Mouse (Mus musculus) right cerebral cortex, postnatal 14 days (tissue): Measurements from ENCODE around the gene Ppp1r12b.

Source experiments
- DNase-seq: peaks from one replicate; pipeline ENCODE4 v3.0.0; 2022

Ppp1r12b gene

GRCm38 (mm10) chr1:134938233-134938632 lies 17.5 kb downstream of the Ppp1r12b start:
- DNase-seq: no peak

GRCm38 (mm10) chr1:134936335-134936734 lies 19.4 kb downstream of the Ppp1r12b start:
- no peak for DNase-seq

- no peak for DNase-seq
Measured at GRCm38 (mm10) chr1:134932431-134932830, 23.3 kb downstream of the Ppp1r12b start.

GRCm38 (mm10) chr1:134919010-134919409 lies 36.7 kb downstream of the Ppp1r12b start:
- DNase-seq: no peak

- no peak for DNase-seq
Measured at GRCm38 (mm10) chr1:134915421-134915820, 40.3 kb downstream of the Ppp1r12b start.

GRCm38 (mm10) chr1:134913535-134913934 lies 42.2 kb downstream of the Ppp1r12b start:
- no peak for DNase-seq

- no peak for DNase-seq
Measured at GRCm38 (mm10) chr1:134911892-134912291, 43.9 kb downstream of the Ppp1r12b start.

GRCm38 (mm10) chr1:134910037-134910436 lies 45.7 kb downstream of the Ppp1r12b start:
- no peak for DNase-seq

GRCm38 (mm10) chr1:134909442-134909841 lies 46.3 kb downstream of the Ppp1r12b start:
- peak; percentile 34 for DNase-seq

GRCm38 (mm10) chr1:134902051-134902619 lies 53.6 kb downstream of the Ppp1r12b start:
- no peak for DNase-seq

- DNase-seq: no peak
Measured at GRCm38 (mm10) chr1:134896008-134896407, 59.7 kb downstream of the Ppp1r12b start.

GRCm38 (mm10) chr1:134894803-134895202 lies 60.9 kb downstream of the Ppp1r12b start:
- DNase-seq: no peak

- DNase-seq: no peak
Measured at GRCm38 (mm10) chr1:134891916-134892315, 63.8 kb downstream of the Ppp1r12b start.

GRCm38 (mm10) chr1:134889629-134890028 lies 66.1 kb downstream of the Ppp1r12b start:
- DNase-seq: no peak

- DNase-seq: no peak
Measured at GRCm38 (mm10) chr1:134875800-134876199, 79.9 kb downstream of the Ppp1r12b start.

- no peak for DNase-seq
Measured at GRCm38 (mm10) chr1:134872678-134873077, 83.1 kb downstream of the Ppp1r12b start.

- DNase-seq: no peak
Measured at GRCm38 (mm10) chr1:134866426-134866825, 89.3 kb downstream of the Ppp1r12b start.

GRCm38 (mm10) chr1:134865552-134865951 lies 90.2 kb downstream of the Ppp1r12b start:
- no peak for DNase-seq

- DNase-seq: no peak
Measured at GRCm38 (mm10) chr1:134860538-134860937, 95.2 kb downstream of the Ppp1r12b start.

- no peak for DNase-seq
Measured at GRCm38 (mm10) chr1:134858344-134859053, 97.2 kb downstream of the Ppp1r12b start.

GRCm38 (mm10) chr1:134854325-134854982 lies 101.3 kb downstream of the Ppp1r12b start:
- DNase-seq: peak; percentile 82

GRCm38 (mm10) chr1:134852797-134853196 lies 102.9 kb downstream of the Ppp1r12b start:
- no peak for DNase-seq

- DNase-seq: no peak
Measured at GRCm38 (mm10) chr1:134851211-134851610, 104.5 kb downstream of the Ppp1r12b start.

GRCm38 (mm10) chr1:134850361-134850760 lies 105.4 kb downstream of the Ppp1r12b start:
- DNase-seq: no peak
